Mouse (Mus musculus) heart, embryonic 11.5 days (tissue): ENCODE results near the gene Gm10428. TPM values are rescaled to one million over a fixed set of nuclear protein-coding genes. Genes with fewer than 3 reads are reported as not detected.

Experiments used
- ATAC-seq: fragments of 200-750 bp; cut with Nextera tagmentation; replicated peaks from 2 replicates; pipeline ENCODE4 v1.8.0; 2017; ENCODE audit warnings: moderate library complexity; ENCODE audit not compliant: insufficient number of reproducible peaks, low FRiP score, low TSS enrichment
- H3K27ac ChIP-seq: fragments of 300-500 bp; sonication (generic); 2 replicates; pipeline ENCODE4 v1.5.1; 2014; ENCODE audit warnings: mild to moderate bottlenecking, low read depth, low read length
- H3K27me3 ChIP-seq: fragments of 300-500 bp; sonication (generic); 2 replicates; pipeline ENCODE4 v1.6.1; 2014; ENCODE audit warnings: mild to moderate bottlenecking, low read length, mixed read lengths; ENCODE audit not compliant: control insufficient read depth, insufficient read depth
- H3K36me3 ChIP-seq: fragments of 300-500 bp; sonication (generic); 2 replicates; pipeline ENCODE4 v1.6.1; 2014; ENCODE audit warnings: mild to moderate bottlenecking, low read length, moderate library complexity, mixed read lengths; ENCODE audit not compliant: control insufficient read depth, insufficient read depth
- H3K4me1 ChIP-seq: fragments of 300-500 bp; sonication (generic); 2 replicates; pipeline ENCODE4 v1.6.1; 2014; ENCODE audit warnings: low read length; ENCODE audit not compliant: control insufficient read depth, insufficient read depth
- H3K4me2 ChIP-seq: fragments of 300-500 bp; sonication (generic); 2 replicates; pipeline ENCODE4 v1.6.1; 2014; ENCODE audit warnings: mild to moderate bottlenecking, moderate library complexity
- H3K4me3 ChIP-seq: fragments of 300-500 bp; sonication (generic); 2 replicates; pipeline ENCODE4 v1.5.1; 2014; ENCODE audit warnings: low read depth, low read length
- H3K9ac ChIP-seq: fragments of 300-500 bp; sonication (generic); 2 replicates; pipeline ENCODE4 v1.6.1; 2014; ENCODE audit warnings: mild to moderate bottlenecking, low read depth, low read length, moderate library complexity
- H3K9me3 ChIP-seq: fragments of 300-500 bp; sonication (generic); replicated peaks from 2 replicates; pipeline ENCODE4 v1.6.1; 2016; ENCODE audit warnings: low read length; ENCODE audit not compliant: control insufficient read depth
- WGBS: fragments of 180-500 bp; shearing (Covaris S2); extraction: QIAGEN DNeasy Blood & Tissue Kit; methylation state at CpG from one replicate; pipeline ENCODE4 v1.1.7; 2014; ENCODE audit not compliant: insufficient replicate concordance; 5-methylcytosine and 5-hydroxymethylcytosine counted together
- polyA plus RNA-seq: library from polyadenylated mRNA; unstranded; fragments of >200 nt; fragmentation: Nextera tagmentation; extraction: Ambion mirVana; gene quantifications from 2 replicates; pipeline ENCODE4 v1.2.1, GENCODE M21; 2014

The Gm10428 gene
- polyA plus RNA-seq = not detected in 2 replicates

DNA sequence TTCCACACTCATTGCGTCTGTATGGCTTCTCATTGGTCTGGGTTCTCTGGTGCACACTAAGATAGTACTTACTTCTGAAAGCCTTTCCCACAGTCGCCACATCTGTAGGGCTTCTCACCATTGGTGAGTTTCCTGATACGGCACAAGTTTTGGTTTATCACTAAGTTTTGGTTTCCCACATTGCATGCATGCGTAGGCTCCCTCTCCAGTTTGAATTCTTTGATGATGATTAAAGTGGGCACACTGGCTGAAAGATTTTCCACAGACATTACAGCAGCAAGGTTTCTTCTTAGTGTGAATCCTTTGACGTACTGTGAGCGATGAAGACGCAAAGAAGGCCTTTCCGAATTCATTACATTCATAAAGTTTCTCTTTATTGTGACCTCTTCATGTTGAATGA is at the start of gene Gm10428:
Gene Gm10428 (plus strand): TSS at position 321 of the 400 bp plus-strand sequence.
- H3K9me3 ChIP-seq = no peaks in the 10 kb centered on the region
- peaks cover 18% of the 10 kb centered on the region for H3K27me3 ChIP-seq
- no peak within 1 kb of the TSS for H3K4me2 ChIP-seq
- H3K27ac ChIP-seq = no peak within 1 kb of the TSS
- H3K9ac ChIP-seq = no peak within 1 kb of the TSS
- 82% methylated on average over 8 of the region's 8 CpGs for WGBS
- H3K4me3 ChIP-seq = no peak within 1 kb of the TSS
- H3K4me1 ChIP-seq = no peaks in the 10 kb centered on the region
- no peak for ATAC-seq
- no peaks in the 10 kb centered on the region for H3K36me3 ChIP-seq

DNA sequence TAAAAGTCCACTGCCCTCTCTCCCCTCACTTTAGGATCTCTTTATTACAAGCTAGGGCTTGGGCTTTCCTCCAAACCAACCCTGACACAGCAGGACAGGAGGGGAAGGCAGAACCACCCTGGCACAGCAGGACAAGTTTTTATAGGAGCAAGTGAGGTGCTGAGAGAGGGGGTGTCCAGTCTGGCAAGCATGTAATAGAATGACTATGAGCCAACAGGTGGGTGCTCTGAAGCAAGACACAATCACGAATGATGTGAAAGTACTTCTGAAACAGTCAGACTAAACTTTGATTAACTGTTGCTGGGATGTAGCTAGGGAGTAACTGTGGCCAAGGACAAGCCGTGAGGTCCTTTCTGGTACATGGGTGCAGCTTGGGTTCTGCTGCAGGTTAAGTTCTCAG is 46.8 kb upstream of the Gm10428 start:
- Histone ChIP-seq H3K27ac (no peak overlapping the region), H3K9ac (no peak overlapping the region), H3K36me3 (no peaks in the 10 kb centered on the region), H3K4me2 (no peak overlapping the region), H3K9me3 (no peaks in the 10 kb centered on the region), H3K4me1 (peaks cover 4% of the 10 kb centered on the region; the same call in 1 of the 2 replicates), H3K4me3 (no peak overlapping the region), H3K27me3 (no peaks in the 10 kb centered on the region)
- 90% methylated on average over 2 of the region's 2 CpGs for WGBS
- no peak for ATAC-seq

DNA sequence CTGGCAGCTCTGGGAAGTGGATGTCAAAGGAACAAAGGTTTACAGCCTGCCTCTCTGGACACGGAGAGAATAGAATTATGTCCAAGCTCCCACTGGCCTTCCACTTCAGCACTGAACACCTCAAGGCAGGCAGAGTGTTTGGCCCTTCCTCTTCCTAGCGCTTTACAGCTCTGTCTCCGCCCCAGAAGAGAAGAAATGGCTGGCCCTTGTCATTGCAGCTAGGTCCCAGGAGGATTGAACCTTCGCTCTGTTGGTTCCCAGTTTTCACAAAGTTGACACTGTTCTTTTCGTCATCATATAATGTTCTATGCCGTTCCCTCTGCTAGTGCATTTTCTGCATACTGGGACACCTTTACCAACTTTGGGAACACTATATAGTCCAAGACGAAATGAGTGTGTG is 44.6 kb upstream of the Gm10428 start:
- no peak overlapping the region for H3K27ac ChIP-seq
- no peak overlapping the region for H3K4me3 ChIP-seq
- WGBS = 70% methylated on average over 7 of the region's 7 CpGs
- H3K27me3 ChIP-seq = no peaks in the 10 kb centered on the region
- no peak overlapping the region for H3K9ac ChIP-seq
- no peak overlapping the region for H3K4me2 ChIP-seq
- H3K9me3 ChIP-seq = no peaks in the 10 kb centered on the region
- H3K36me3 ChIP-seq = 0 out of 2 replicates have a peak, but pooled peaks cover 2% of the 10 kb centered on the region
- ATAC-seq = no peak
- peaks cover 4% of the 10 kb centered on the region; the same call in 1 of the 2 replicates for H3K4me1 ChIP-seq

DNA sequence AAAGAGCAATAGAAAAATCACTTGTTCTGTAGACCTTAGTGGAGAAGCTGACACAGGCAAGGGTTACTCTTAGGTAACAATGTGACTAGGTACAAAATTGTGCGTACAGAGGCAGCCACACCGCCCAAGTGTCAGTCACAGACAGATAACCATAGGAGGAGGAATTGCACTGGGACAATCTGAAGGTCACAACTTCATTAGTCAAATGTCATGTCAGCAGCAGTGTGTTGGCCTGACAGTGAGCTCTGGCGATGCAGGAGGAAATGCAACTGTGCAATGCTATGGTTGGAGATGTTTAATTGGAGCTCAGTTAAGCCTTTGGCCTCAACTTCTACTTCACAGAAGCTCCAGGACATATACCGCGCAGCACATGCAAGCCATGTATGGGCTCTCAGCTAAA is 42.2 kb upstream of the Gm10428 start:
- Histone ChIP-seq H3K27me3 (no peaks in the 10 kb centered on the region), H3K4me3 (no peak overlapping the region), H3K36me3 (peaks cover 19% of the 10 kb centered on the region), H3K4me2 (no peak overlapping the region), H3K9ac (no peak overlapping the region), H3K4me1 (peaks cover 4% of the 10 kb centered on the region; the same call in 1 of the 2 replicates), H3K27ac (no peak overlapping the region), H3K9me3 (no peaks in the 10 kb centered on the region)
- ATAC-seq = no peak
- WGBS = 64% methylated on average over 5 of the region's 5 CpGs

DNA sequence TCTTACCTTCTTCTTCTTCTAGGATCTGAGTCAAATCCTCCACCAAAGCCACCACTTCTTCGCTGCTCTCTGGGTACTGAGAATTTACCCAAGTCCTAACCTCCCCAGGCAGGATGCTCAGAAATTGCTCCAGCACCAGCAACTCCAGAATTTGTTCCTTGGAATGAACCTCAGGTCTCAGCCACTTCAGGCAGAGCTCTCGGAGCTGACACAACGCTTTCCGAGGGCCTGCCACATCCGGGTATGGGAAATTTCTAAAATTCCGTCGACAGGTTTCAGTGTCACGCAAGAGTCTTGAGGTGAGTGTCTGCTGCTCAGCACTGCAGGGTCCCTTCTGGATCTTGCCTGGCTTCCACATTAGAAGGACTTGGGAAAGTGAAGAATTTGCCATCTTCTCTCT is 24.6 kb upstream of the Gm10428 start:
- Histone ChIP-seq H3K9ac (no peak overlapping the region), H3K27ac (no peak overlapping the region), H3K4me2 (no peak overlapping the region), H3K36me3 (peaks cover 3% of the 10 kb centered on the region; the same call in 1 of the 2 replicates), H3K27me3 (no peaks in the 10 kb centered on the region), H3K4me1 (no peaks in the 10 kb centered on the region), H3K9me3 (no peaks in the 10 kb centered on the region), H3K4me3 (no peak overlapping the region)
- 74% methylated on average over 8 of the region's 8 CpGs for WGBS
- no peak for ATAC-seq

DNA sequence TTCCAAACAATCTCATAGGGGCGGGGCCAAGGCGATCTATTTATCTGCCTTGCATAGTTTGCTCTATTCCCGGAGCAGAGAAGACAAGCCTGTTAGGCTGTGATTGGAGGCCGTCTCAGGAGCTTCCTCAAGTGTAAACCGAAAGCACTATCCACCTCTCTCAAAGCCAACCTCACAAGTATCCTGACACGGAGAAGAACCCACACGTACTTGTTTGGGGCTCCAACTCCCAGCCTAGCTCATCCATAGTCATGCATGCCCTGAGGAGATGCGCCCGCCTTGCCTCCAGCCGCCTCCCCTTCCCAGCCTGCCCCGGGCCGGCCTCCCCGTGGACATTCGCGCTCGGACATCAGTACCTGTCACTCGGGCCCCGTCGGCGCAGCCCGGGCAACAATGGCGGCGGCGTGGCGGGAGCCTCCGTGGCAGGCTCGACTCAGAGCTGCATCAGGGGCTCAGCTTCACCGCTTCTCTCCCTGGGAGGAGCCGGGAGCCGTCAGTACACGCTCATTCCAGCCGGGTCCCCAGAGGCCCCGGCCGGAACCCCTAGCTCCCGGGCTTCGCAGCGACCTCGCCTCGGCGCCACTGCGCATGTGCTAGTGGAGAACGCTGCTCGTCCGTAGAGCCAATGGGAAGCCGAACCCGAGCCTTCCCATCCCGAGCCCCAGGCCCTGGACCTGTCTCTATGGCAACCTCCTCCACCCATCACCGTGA is 21.4 kb upstream of the Gm10428 start, which contains the start of gene Zfp287:
Gene Zfp287 (minus strand): TSS at position 595 of the 711 bp plus-strand sequence.
- ATAC-seq = peak; percentile 71
- Histone ChIP-seq H3K27me3 (no peaks in the 10 kb centered on the region), H3K4me1 (no peaks in the 10 kb centered on the region), H3K9ac (peak within 1 kb of the TSS; percentile 70), H3K4me2 (peak within 1 kb of the TSS; percentile 76), H3K36me3 (no peaks in the 10 kb centered on the region), H3K27ac (no peak within 1 kb of the TSS), H3K9me3 (no peaks in the 10 kb centered on the region), H3K4me3 (peak within 1 kb of the TSS; percentile 63)
- 2% methylated on average over 48 of the region's 48 CpGs for WGBS

DNA sequence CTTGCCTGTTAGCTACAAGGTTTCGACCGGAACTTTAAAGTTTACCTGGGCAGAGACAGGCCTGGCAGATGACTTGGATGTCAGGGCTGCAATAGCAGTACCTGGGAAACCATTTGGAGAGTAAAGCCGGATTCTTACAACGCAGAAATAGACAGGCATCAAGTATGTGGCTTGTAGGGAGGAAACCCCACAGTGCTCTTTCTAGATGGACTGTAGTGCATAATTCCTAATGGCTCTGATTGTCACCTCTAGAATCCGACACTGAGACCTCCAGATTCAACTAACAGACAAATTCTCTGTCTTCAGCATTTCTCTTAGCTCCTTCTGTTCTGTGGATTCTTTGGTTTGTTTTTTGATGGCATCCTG is 20.9 kb upstream of the Gm10428 start:
- peak overlapping the region; percentile 76 for H3K4me2 ChIP-seq
- no peaks in the 10 kb centered on the region for H3K36me3 ChIP-seq
- 23% methylated on average over 5 of the region's 5 CpGs for WGBS
- H3K27ac ChIP-seq = no peak overlapping the region
- H3K9me3 ChIP-seq = no peaks in the 10 kb centered on the region
- no peak for ATAC-seq
- H3K9ac ChIP-seq = no peak overlapping the region
- H3K4me1 ChIP-seq = no peaks in the 10 kb centered on the region
- peak overlapping the region; percentile 63 for H3K4me3 ChIP-seq
- H3K27me3 ChIP-seq = no peaks in the 10 kb centered on the region

DNA sequence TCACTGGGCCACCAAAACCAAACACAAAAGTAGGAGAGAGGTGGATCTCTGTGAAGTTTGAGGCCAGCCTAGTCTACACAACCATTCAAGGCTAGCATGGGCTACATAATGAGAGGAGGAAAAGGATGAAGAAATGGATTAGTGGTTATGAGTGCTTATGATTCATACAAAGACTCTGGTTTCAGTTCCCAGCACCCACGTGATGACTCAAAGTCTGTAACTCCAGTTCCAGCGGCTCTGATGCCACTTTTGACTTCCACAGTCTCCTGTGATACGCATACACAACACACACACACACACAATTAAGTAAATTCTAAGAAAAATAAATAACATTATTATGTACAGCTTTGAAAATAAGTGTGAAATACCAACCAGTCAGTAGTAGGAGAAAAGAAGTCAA is 20.2 kb upstream of the Gm10428 start:
- H3K9ac ChIP-seq = no peak overlapping the region
- no peaks in the 10 kb centered on the region for H3K36me3 ChIP-seq
- no peak overlapping the region for H3K4me2 ChIP-seq
- ATAC-seq = no peak
- H3K27me3 ChIP-seq = no peaks in the 10 kb centered on the region
- no peak overlapping the region for H3K4me3 ChIP-seq
- no peaks in the 10 kb centered on the region for H3K9me3 ChIP-seq
- 76% methylated on average over 3 of the region's 3 CpGs for WGBS
- H3K4me1 ChIP-seq = no peaks in the 10 kb centered on the region
- H3K27ac ChIP-seq = no peak overlapping the region

DNA sequence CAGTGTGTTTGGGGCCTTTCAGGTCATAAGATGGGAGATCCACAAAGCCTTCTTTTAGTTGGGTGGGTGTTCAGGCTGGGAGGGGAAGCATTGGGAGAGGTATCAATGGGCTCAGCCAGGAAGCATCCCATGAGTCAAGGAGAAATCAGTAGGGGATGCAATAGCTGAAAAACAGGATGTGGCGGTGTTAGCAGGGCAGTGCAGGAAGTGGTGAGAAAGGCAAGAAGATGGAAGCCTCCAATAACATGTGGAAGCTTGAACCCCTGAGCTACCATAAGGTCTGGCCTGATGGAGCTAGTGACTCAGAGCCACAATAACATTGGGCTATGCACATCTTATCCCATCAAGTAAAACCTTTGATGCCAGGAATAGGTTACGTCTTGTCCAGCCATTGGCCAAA is 11.7 kb upstream of the Gm10428 start:
- Histone ChIP-seq H3K27me3 (peaks cover 4% of the 10 kb centered on the region; the same call in 1 of the 2 replicates), H3K9ac (no peak overlapping the region), H3K36me3 (no peaks in the 10 kb centered on the region), H3K27ac (no peak overlapping the region), H3K4me2 (no peak overlapping the region), H3K4me1 (no peaks in the 10 kb centered on the region), H3K4me3 (no peak overlapping the region), H3K9me3 (no peaks in the 10 kb centered on the region)
- ATAC-seq = no peak
- WGBS = 77% methylated on average over 2 of the region's 2 CpGs
